Mouse (Mus musculus) E14TG2a.4 (cell line): Measurements from ENCODE around the gene Mcm5.

Experiments
- CTCF ChIP-seq: conservative IDR thresholded peaks from 2 replicates; pipeline ENCODE4 v1.5.1; 2014; ENCODE audit warnings: low read length
- POU5F1 ChIP-seq: IDR thresholded peaks from 2 replicates; pipeline ENCODE4 v1.6.1; 2014; ENCODE audit warnings: low read length, borderline replicate concordance

DNA sequence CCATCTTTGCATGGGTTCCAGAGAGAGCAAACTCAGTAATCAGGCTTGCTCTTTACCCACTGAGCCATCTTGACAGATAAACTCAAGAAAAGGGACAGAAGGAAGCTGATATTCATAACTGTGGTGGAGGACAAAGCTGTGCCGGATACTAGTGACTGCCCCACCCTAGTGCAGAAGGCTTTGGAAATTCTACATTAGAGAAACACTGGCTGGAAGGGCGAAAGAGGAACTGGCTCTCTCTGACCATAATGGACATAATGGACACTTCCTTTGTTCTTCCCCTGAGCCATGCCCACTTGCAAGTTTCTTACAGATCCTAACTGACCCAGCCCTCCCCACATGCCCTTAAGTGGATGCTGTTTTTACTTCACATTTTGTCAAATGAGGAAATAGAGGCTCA lies 23.4 kb upstream of the Mcm5 start:
- no peak for TF ChIP-seq POU5F1
- no peak for TF ChIP-seq CTCF
